ENCODE assay signal across 16 mouse cellular contexts in the genomic region with DNA sequence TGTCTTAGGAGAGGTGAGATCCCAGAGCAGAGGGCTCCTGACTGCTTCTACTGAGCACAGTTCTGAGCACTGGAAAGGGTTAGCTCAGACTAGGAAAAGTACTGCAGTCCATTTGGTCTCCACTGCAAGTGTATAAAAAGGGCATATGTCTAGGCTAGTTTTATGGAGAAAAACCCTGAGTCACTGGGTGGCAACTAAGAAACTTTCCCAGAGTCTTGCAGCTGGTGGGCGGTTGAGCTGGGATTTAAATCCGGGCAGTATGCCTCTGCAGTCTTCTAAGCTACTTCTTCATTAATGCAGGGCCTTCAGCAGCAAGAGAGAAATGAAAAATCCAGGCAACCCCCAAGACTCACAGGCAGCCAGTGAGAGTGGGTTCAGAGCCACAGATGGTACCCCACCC.
"Had no signal": no experiment of that assay in that cellular context is flagged by ENCODE, and none has a peak within 500 bp of the region (broad histone marks: within the 10 kb centered on the region; RNA-seq: fewer than 3 reads in every experiment).

No protein-coding gene starts in this region.

- H3K4me1 ChIP-seq: midbrain, embryonic 13.5 days; midbrain, embryonic 15.5 days; neural tube, embryonic 12.5 days had no signal

- DNase-seq: lung, adult 2 months; lung, postnatal 14 days; lung, postnatal 36 days; retina, postnatal 1 day; right cerebral cortex, postnatal 14 days; spleen, adult 18-20 months; thymus, adult 18-20 months; thymus, postnatal 14 days; thymus, postnatal 36 days had no signal

- ATAC-seq: lung, postnatal 0 days; midbrain, embryonic 13.5 days; midbrain, embryonic 15.5 days had no signal

- H3K4me3 ChIP-seq: lung, embryonic 15.5 days; megakaryocyte, embryonic 14.5 days; midbrain, embryonic 13.5 days; midbrain, embryonic 15.5 days; neural tube, embryonic 12.5 days had no signal

- H3K27ac ChIP-seq: lung, embryonic 15.5 days; macrophage; midbrain, embryonic 13.5 days; midbrain, embryonic 15.5 days; neural tube, embryonic 12.5 days had no signal
